Mouse (Mus musculus): ENCODE results near the gene Vipas39.
A peak's percentile ranks its signal among the peaks of the same experiment; 100 is the strongest.
"Not testable (repeated sequence)": the region's sequence is repeated elsewhere in the genome, so short reads cannot be mapped to it uniquely, and the experiment has no call there.

Vipas39 gene

GRCm38 (mm10) chr12:87266108-87266826 lies at the start of gene Vipas39, which contains the start of gene Ahsa1:
Vipas39 (minus strand) TSS chr12:87266256.
Ahsa1 (plus strand) TSS chr12:87266479.
- peak; percentile 90 for DNase-seq

DNA sequence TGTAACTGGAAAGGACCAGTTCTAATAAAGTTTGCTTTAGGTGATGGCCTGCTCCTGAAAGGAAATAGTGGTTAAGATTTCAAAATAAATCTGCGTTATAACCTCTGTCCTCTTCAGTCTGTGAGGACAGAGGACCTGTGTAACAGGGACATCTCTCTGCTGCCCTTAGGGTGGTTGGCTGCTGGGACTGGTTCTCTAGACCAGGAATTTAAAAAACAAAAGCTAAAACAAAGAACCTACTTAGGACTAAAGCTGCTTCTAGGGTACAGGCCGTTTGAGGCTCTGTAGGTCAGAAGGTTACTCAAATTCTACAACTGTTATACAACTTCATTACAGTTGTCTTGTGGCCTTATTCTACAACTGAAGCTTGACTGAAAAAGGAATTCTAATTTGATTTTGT lies 47.0 kb upstream of the Vipas39 start:
- no peak for DNase-seq

- DNase-seq = not testable (repeated sequence)
Measured at GRCm38 (mm10) chr12:87306584-87306844, 40.5 kb upstream of the Vipas39 start.

DNA sequence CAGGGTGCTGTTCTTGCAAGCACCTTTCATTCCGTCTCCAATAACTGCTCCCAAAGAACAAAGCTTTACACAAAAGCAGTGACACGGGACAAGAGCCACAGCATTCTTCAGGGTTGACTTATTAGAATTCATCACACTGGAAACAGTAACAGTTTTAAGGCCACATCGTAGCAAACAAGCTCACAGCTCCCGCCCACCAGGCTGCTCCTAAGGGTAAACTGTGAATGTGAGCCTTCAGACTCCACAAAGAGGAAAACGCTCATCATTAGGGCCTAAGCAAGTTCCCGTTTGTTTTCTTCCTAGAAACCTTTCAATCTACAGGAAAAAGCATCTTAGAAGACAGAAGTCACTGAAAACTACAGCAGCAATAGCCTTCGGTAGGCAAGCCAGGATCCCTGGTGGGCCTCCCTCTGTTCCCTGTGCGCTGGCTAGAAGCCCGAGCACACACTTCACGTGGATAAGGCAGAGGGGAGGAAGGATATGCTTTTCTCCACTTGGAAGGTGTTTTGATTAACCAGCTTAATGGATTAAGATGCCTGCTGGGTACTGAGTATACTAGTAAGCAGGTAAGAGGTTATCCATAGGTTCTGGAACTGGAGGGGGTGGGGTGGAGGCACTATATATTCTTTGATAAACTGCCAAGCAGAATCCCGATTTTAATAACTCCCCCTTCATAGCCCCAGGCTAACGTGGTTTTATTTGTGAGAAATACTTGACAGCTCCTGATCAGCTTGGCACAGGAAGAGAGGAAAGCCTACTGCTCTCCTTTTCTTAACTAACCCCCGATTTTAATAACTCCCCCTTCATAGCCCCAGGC lies 39.9 kb upstream of the Vipas39 start:
- peak; percentile 25 for DNase-seq

DNA sequence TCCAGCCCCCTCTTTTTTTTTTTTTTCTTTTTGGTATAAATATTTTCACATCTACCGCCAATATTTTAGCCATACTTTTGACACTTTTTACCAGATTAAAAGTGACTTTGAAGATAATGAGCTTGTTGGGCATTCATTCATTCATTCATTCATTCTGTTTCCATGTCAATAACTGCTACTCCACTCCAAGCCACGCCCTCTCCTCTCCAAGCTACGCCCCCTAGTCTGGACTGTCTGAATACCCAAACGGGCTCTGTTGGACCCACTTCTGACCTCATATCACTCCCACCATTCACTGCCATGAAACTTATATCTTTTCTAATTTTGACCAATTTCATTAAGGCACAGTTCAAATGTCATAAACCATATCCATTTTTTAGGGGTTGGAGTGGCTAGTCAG lies 35.1 kb upstream of the Vipas39 start:
- DNase-seq = no peak

DNA sequence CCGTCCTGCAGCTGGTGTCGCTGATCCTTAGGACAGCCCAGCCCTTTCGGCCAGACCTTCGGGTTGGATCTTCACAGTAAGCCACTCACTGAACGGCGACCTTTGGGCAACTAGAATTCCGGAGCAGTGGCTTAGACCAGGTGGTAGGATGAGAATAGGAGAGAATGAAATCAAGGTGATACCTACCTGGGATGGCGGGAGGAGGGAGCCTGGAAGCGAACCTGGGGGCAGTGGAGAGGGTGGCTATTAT lies 34.3 kb upstream of the Vipas39 start:
- DNase-seq = no peak

DNA sequence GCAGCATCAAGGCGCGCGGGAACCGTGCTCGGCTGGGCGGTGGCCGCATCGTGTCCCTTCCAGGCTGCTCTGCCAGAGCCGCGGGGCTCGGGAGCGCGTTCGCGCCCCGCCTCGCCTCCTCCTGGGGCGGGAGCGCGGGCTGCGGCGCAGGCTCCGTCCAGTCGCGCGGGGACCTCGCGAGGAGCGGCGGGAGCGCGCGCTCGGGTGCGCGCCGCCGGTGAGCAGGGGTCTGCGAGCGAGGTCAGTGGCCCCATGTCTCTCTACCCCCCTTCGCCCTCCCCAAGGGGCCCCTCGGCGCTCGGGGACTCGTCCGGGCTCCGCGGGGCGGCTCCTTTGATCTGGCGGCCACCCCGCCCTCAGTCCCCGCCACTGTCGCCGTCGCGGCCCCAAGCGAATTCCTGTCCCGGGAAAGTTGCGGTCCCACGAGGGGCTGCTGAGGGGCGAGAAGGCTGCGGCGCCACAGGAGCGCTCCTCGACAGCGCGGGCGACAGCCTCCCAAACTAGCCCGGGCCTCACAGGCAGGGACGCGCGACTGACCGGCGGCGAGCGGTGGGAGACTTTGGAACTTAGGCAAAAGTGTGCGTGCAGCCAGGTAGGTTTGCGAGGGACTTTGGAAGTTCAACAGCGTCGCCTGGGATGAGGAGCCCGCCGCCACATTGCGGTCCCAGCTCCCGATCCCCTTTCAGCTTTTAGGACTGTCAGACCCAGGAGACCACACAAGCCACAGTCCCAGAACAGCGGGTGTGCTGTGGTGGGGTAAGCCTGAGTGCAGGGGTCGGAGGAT lies 33.8 kb upstream of the Vipas39 start, which contains the start of gene Ism2:
Ism2 (minus strand) TSS at position 49 of the 784 bp plus-strand sequence.
- no peak for DNase-seq

- peak; percentile 32 for DNase-seq
Measured at GRCm38 (mm10) chr12:87299037-87299656, 33.1 kb upstream of the Vipas39 start.

DNA sequence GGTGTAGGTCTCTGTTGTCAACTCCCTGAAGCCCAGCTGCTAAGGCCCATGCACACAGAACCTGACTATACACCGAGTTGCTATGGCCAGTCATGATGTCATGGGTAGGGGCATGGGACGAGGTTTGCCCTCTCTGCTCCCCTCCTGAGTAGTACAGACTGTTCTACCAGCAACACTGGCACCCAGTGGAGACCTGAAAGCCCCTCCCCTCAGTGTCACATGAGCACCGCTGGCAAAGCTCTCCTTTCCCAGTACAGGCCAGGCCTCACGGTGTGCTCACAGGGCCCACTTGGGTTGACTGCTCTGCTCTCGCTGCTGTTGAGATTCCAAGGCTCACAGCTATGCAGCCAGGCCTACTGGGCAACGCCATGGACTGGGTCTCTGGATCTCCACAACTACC lies 27.9 kb upstream of the Vipas39 start:
- DNase-seq = no peak

- DNase-seq = no peak
Measured at GRCm38 (mm10) chr12:87289100-87289499, 23.0 kb upstream of the Vipas39 start.

DNA sequence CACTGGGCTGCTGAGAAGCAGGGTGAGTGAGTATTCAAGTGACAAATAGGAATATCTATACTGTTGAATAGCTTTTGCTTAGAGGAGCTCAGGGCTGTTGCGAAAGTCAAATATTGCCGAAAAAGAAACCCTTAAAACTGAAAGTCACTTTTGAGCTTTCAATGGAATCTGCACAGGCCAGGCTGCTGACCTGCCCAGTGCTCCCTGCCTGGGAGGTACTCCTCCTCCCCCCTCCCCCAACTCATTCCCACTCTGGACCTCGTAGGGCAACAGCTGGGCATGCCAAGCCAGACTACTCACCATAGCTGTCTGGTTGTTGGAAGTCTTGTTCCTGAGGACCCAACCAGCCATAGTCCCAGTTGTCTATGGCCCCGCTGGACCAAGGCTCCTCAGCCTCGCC lies 18.7 kb upstream of the Vipas39 start:
- DNase-seq = no peak

- no peak for DNase-seq
Measured at GRCm38 (mm10) chr12:87284268-87284667, 18.2 kb upstream of the Vipas39 start.

DNA sequence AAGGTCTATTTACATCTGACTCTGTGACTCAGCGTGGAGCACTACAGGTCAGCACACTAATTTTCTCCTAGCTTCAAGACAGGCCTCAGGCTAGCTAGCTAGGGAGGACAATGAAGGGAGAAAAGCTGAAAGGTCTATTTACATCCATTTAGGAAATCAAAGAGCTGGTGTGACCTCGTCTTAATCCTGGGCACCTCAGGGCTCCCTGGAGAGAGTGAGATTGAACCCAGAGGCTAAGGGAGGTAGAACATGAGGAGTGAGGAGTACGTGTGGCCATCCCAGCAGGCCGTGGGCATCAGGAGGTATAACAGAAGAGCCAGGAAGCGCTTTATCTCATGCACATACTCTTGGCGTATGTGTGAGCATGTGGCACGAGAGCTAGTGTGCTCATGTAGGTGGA lies 17.6 kb upstream of the Vipas39 start:
- no peak for DNase-seq

GRCm38 (mm10) chr12:87282743-87283142 lies 16.7 kb upstream of the Vipas39 start:
- no peak for DNase-seq

DNA sequence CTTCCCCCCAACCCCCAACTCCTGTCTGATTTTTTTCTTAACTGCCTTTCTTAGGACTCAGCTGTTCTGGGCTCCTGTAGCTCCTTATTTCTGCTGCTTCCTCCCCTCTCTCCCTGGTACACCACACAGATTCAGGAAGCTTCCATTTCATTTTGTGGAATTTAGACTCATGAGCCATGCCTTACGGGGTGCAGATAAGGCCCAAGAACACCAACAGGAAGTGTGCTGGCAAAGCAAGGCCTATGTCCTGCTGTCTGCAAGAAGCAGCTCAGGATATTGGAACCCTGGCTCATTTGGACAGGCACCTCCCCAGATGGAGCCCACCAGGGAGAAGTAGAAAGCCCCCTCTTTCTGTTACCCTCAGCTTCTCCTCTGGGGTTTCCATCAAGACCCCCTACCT lies 15.7 kb upstream of the Vipas39 start:
- no peak for DNase-seq

DNA sequence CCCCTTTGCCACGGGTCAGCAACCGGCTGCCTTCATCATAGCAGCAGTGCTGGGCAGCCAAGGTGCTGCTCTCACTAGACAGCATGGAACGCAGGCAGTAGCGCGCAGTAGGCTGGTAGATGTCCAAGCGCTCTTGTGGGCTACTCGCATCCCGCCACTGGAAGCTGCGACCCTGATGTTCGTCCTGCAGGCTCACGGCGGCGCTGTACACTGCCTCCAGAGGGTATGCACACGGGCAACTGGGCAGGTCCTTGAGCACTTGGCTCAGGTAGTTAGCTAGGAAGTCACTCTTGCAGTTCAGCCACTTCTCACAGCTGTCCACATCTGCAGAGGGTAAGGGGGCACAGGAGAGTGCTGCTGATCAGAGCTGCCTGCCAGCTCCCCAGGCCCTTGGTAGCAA lies 13.8 kb upstream of the Vipas39 start:
- DNase-seq = no peak

DNA sequence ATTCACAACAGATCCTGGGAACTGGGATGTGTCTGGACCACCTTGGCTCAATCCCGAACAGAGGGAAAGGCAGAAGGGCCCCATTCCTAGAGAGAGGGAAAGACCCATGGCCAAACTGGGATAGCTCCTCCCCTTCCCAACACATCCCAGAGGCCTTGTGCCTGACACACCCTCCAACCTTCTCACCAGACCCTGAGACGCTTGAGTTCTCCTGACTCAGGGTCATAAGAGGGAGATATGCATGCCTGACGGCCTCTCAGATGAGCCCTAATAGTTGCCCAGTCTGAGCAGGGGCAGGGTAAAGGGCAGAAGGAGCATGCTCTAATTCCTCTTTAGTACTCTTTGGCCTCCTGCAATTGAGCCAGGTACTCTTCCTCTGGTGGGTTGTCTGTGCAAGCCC lies 13.3 kb upstream of the Vipas39 start:
- DNase-seq = no peak

DNA sequence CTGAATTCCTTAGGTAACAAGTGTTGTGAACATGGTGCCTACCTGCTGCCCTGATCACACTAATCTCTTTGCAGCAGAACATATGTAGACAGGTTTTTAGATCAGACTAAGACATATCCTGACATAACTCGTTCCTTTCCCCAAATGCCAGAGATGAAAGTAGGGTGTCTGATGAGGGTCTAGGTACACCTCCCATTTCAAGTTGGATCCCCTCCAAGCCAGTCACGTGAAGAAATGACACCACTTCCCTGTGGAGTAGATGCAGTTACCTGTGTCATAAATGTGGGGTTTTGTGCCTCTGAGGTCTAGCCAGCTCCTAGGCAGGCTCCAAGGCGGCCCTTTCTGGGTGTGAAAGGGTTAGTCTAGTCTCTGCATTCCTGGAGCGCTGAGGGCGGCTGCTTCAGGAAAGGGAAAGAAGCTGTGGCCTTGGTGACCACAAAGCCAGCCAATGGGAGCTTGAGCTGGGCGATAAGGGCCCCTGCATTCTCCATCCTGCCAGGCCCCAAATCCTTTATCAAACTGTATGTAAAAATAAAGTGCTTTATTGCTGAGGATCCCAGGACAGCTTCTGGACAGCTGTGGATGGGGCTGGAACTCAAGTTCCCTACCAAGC lies 12.2 kb upstream of the Vipas39 start:
- DNase-seq = no peak

DNA sequence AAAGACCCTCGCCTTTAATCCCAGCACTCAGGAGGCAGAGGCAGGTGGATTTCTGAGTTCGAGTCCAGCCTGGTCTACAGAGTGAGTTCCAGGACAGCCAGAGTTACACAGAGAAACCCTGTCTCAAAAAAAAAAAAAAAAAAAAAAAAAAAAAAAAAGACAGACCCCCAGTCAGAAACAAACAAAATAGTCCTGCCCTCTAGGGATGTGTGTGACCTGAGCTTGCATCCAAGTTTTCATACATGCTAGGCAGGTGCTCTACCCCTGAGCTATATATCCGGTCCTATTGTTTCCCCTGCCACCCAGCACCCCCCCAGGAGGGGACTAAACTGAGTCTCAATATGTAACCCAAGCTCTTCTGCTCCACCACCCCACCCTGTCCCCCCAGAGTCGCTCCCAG lies 11.2 kb upstream of the Vipas39 start:
- not testable (repeated sequence) for DNase-seq

GRCm38 (mm10) chr12:87274853-87275831 lies 9.1 kb upstream of the Vipas39 start:
- DNase-seq = no peak

DNA sequence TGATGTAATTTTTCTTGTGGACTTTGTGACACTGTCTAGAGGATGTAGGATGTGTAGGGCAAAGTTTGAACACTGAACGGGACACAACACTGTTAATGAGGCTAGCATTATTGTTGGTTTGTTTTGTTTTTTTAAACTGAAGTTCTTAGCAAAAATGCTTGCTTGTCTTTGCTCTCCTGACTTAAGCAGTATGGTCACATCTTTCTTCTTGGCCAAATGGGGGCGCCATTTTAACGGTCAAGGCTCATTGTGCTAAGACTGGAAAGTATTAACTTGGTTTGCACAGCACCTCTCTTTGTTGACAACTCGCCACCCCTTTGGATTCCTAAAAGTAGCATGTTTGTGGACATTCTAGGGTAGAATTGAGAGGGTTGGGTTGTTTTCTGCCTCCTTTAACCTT lies 1.6 kb upstream of the Vipas39 start:
- DNase-seq = peak; percentile 30
